Mouse (Mus musculus): Measurements from ENCODE around the gene Arhgap24. TPM values are rescaled to one million over a fixed set of nuclear protein-coding genes. Genes with fewer than 3 reads are reported as not detected.

Gene Arhgap24
- polyA plus RNA-seq, 1 experiment from 2014 or later, result 13.0 TPM

DNA sequence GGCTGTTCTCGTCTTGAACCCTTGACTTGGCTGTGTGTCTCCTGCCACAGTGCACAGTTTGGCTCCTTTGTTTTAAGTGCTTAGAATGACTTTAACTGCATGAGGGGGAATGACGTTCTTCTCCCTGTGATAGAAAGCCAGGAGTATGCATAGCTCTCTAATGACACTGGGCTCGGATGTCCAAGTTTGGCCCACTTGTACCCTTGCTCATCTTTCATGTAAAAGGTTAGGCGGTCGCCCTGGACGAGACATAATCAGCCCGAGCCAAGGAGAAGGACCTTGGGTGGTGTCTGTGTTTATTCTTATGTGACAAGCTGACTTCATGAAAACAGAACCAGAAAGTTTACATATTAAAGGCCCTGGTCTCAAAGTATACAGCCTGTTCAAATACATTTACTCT lies 289.4 kb downstream of the Arhgap24 start:
- DNase-seq (ENCODE audit: low spot score), result no peak
- Histone ChIP-seq H3K9ac (ENCODE audit: low read length) (no peak overlapping the region), H3K36me3 (ENCODE audit: control insufficient read depth, insufficient read depth, low read length) (no peaks in the 10 kb centered on the region), H3K4me3 (ENCODE audit: low read depth, low read length) (no peak overlapping the region), H3K4me2 (ENCODE audit: low read depth, severe bottlenecking) (no peak overlapping the region), H3K9me3 (ENCODE audit: control insufficient read depth, low read length) (no peaks in the 10 kb centered on the region), H3K27ac (replicated peaks; ENCODE audit: low read depth, low read length) (no peak overlapping the region), H3K27me3 (ENCODE audit: control insufficient read depth, insufficient read depth, low read length) (no peaks in the 10 kb centered on the region), H3K4me1 (ENCODE audit: control insufficient read depth, insufficient read depth, low read length) (peaks cover 18% of the 10 kb centered on the region; the same call in 1 of the 2 replicates)
- WGBS, result 81% methylated on average over 7 of the region's 7 CpGs
- ATAC-seq (ENCODE audit: insufficient number of reproducible peaks, low FRiP score, low TSS enrichment, low read depth), result no peak

DNA sequence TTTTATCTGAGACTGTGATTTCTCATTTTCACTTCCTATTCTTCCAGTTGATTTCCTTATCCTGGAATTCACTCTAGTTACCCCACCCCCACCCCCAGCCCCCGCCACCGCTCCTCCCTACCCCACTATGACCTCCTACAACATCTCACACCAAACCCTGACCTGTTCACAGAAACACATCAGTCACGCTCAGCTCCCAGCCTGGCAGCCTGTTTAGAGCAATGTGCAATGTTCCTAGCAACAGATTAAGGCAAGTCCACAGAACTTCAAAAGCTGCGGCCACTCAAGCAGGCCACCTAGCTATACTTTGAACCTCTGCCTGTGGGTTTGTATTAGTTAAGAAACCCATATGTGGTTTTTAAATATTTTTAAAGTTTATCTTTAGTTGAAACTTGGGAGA lies 293.3 kb downstream of the Arhgap24 start:
- ATAC-seq (ENCODE audit: insufficient number of reproducible peaks, low FRiP score, low TSS enrichment, low read depth), result no peak
- WGBS, result 16% methylated on average over 4 of the region's 4 CpGs

DNA sequence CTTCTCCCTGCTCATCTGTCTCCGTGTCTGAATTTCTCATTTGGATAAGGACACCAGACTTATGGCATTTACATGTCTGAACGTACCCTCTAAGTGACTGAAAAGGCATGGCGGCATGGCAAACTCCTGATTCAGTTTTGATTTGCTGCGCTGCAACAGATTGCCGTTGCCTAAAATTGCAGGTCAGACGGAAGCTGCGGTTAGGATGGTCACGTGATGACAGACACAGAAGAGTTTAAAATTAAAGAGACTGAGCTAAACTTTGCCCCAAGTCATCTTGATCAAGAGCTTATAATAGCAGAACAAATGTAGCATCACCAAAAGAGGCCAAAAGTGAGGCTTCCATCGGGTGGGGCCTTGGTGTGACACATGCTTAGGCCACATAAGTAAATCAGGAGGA lies 296.1 kb downstream of the Arhgap24 start:
- Histone ChIP-seq H3K4me3 (ENCODE audit: low read depth, low read length) (no peak overlapping the region), H3K9me3 (ENCODE audit: control insufficient read depth, low read length) (no peaks in the 10 kb centered on the region)

More for the DNA sequence above, 293.3 kb downstream of the Arhgap24 start:
- H3K4me1 ChIP-seq (ENCODE audit: control insufficient read depth, insufficient read depth, low read length), result peaks cover 13% of the 10 kb centered on the region; the same call in 1 of the 2 replicates
- H3K9me3 ChIP-seq (ENCODE audit: control insufficient read depth, low read length), result no peaks in the 10 kb centered on the region
- DNase-seq (ENCODE audit: low spot score), result no peak
- H3K27me3 ChIP-seq (ENCODE audit: control insufficient read depth, insufficient read depth, low read length), result no peaks in the 10 kb centered on the region
- H3K27ac ChIP-seq (replicated peaks; ENCODE audit: low read depth, low read length), result no peak overlapping the region
- no peak overlapping the region for H3K4me2 ChIP-seq (ENCODE audit: low read depth, severe bottlenecking)
- no peak overlapping the region for H3K9ac ChIP-seq (ENCODE audit: low read length)
- no peak overlapping the region for H3K4me3 ChIP-seq (ENCODE audit: low read depth, low read length)
- H3K36me3 ChIP-seq (ENCODE audit: control insufficient read depth, insufficient read depth, low read length), result no peaks in the 10 kb centered on the region

DNA sequence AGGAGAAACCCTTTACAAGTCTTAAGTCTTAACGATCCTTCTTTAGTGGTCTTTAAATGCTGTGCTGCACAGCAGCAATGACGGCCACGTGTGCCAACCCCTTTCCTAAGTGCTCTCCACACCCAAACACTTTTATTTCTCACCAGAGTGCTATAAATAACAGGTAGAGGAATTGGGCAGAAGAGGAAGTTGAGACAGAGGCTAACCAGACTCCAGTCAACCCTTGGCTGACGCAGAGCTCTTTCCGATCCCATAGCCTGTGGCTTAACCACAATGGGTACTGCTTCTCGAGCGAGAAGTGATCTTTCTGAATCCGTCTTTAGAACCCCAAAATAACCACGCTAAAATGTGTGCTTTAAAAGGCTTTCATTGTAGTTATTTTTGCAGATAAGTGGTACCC lies 296.7 kb downstream of the Arhgap24 start:
- H3K9me3 ChIP-seq (ENCODE audit: control insufficient read depth, low read length), result no peaks in the 10 kb centered on the region
- no peaks in the 10 kb centered on the region for H3K27me3 ChIP-seq (ENCODE audit: control insufficient read depth, insufficient read depth, low read length)
- no peak overlapping the region for H3K4me3 ChIP-seq (ENCODE audit: low read depth, low read length)
- peaks cover 13% of the 10 kb centered on the region; the same call in 1 of the 2 replicates for H3K4me1 ChIP-seq (ENCODE audit: control insufficient read depth, insufficient read depth, low read length)
- no peak overlapping the region for H3K4me2 ChIP-seq (ENCODE audit: low read depth, severe bottlenecking)
- H3K9ac ChIP-seq (ENCODE audit: low read length), result no peak overlapping the region
- no peak for DNase-seq (ENCODE audit: low spot score)
- ATAC-seq (ENCODE audit: insufficient number of reproducible peaks, low FRiP score, low TSS enrichment, low read depth), result no peak
- 48% methylated on average over 9 of the region's 9 CpGs for WGBS
- no peaks in the 10 kb centered on the region for H3K36me3 ChIP-seq (ENCODE audit: control insufficient read depth, insufficient read depth, low read length)
- H3K27ac ChIP-seq (replicated peaks; ENCODE audit: low read depth, low read length), result no peak overlapping the region

More for the DNA sequence above, 296.1 kb downstream of the Arhgap24 start:
- Histone ChIP-seq H3K4me2 (ENCODE audit: low read depth, severe bottlenecking) (no peak overlapping the region), H3K4me1 (ENCODE audit: control insufficient read depth, insufficient read depth, low read length) (peaks cover 13% of the 10 kb centered on the region; the same call in 1 of the 2 replicates), H3K27me3 (ENCODE audit: control insufficient read depth, insufficient read depth, low read length) (no peaks in the 10 kb centered on the region), H3K9ac (ENCODE audit: low read length) (no peak overlapping the region), H3K36me3 (ENCODE audit: control insufficient read depth, insufficient read depth, low read length) (no peaks in the 10 kb centered on the region), H3K27ac (replicated peaks; ENCODE audit: low read depth, low read length) (no peak overlapping the region)
- WGBS, result 92% methylated on average over 9 of the region's 9 CpGs
- ATAC-seq (ENCODE audit: insufficient number of reproducible peaks, low FRiP score, low TSS enrichment, low read depth) (no peak), DNase-seq (ENCODE audit: low spot score) (no peak)

DNA sequence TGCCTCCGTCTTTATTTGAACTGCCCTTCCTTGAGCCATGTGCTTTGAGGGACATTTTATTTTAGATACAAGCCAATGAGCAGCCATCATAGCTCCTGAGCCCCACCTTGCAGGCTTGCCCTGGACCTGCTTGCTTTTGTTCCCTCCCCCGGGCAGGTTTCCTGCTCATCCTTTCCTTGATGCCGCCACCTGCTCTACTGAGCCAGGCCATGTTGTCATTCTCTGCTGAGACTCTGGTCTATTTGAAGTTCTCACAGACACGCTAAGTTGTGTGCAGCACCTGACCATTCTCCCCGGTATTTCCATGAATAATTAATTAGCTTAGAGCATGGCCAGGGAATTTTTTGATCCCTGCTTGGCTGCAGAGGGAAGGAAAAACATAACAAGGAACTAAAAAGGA lies 297.1 kb downstream of the Arhgap24 start:
- Histone ChIP-seq H3K4me1 (ENCODE audit: control insufficient read depth, insufficient read depth, low read length) (peaks cover 13% of the 10 kb centered on the region; the same call in 1 of the 2 replicates), H3K9me3 (ENCODE audit: control insufficient read depth, low read length) (no peaks in the 10 kb centered on the region), H3K27ac (replicated peaks; ENCODE audit: low read depth, low read length) (no peak overlapping the region), H3K36me3 (ENCODE audit: control insufficient read depth, insufficient read depth, low read length) (no peaks in the 10 kb centered on the region), H3K4me2 (ENCODE audit: low read depth, severe bottlenecking) (no peak overlapping the region), H3K27me3 (ENCODE audit: control insufficient read depth, insufficient read depth, low read length) (no peaks in the 10 kb centered on the region), H3K9ac (ENCODE audit: low read length) (no peak overlapping the region), H3K4me3 (ENCODE audit: low read depth, low read length) (no peak overlapping the region)
- WGBS, result 73% methylated on average over 5 of the region's 5 CpGs
- ATAC-seq (ENCODE audit: insufficient number of reproducible peaks, low FRiP score, low TSS enrichment, low read depth) (no peak), DNase-seq (ENCODE audit: low spot score) (no peak)

DNA sequence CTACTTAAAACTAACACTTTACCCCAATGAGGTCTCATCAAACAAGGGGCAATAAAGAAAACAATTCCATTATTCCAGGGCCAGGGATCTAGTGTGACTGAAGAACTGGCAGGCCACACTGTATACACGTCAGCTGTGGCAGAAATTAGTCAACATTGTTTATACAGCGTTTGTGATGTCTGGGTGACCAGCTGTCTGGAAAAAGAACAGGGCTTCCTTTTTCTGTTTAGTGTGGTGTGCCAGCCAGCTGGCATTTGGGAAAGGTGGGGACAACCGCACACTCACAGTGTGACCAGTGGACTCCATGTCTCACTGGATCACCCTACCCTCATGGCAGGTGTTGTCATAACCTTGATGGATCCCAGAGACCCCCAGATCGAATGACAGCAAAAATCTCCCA lies 302.4 kb downstream of the Arhgap24 start:
- Histone ChIP-seq H3K27ac (replicated peaks; ENCODE audit: low read depth, low read length) (no peak overlapping the region), H3K4me2 (ENCODE audit: low read depth, severe bottlenecking) (no peak overlapping the region), H3K36me3 (ENCODE audit: control insufficient read depth, insufficient read depth, low read length) (no peaks in the 10 kb centered on the region), H3K9me3 (ENCODE audit: control insufficient read depth, low read length) (no peaks in the 10 kb centered on the region), H3K4me1 (ENCODE audit: control insufficient read depth, insufficient read depth, low read length) (no peaks in the 10 kb centered on the region), H3K27me3 (ENCODE audit: control insufficient read depth, insufficient read depth, low read length) (no peaks in the 10 kb centered on the region), H3K4me3 (ENCODE audit: low read depth, low read length) (no peak overlapping the region), H3K9ac (ENCODE audit: low read length) (no peak overlapping the region)
- DNase-seq (ENCODE audit: low spot score), result no peak
- WGBS, result 73% methylated on average over 4 of the region's 4 CpGs
- ATAC-seq (ENCODE audit: insufficient number of reproducible peaks, low FRiP score, low TSS enrichment, low read depth), result no peak

DNA sequence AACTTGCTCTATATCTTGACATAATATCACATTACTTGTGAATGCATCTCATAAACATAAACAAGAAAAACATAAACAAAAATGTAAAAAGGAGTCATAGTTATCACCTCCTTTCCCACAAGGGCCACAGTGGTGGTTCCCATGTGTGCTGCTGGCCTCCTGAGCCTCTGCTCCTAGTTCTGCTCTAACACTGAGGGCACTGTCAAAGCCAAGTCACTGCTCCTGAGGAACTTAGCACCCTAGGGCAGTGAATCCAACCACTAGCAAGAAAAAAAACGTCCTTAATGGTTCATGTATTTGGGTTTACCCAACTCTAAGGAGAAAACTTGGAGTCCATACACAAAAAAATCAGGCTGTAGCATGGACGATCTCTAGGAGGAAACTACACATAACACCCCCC lies 304.9 kb downstream of the Arhgap24 start:
- no peak overlapping the region for H3K4me2 ChIP-seq (ENCODE audit: low read depth, severe bottlenecking)
- H3K9ac ChIP-seq (ENCODE audit: low read length), result no peak overlapping the region
- no peak overlapping the region for H3K4me3 ChIP-seq (ENCODE audit: low read depth, low read length)
- no peak for ATAC-seq (ENCODE audit: insufficient number of reproducible peaks, low FRiP score, low TSS enrichment, low read depth)
- peaks cover 6% of the 10 kb centered on the region for H3K4me1 ChIP-seq (ENCODE audit: control insufficient read depth, insufficient read depth, low read length)
- no peaks in the 10 kb centered on the region for H3K9me3 ChIP-seq (ENCODE audit: control insufficient read depth, low read length)
- no peaks in the 10 kb centered on the region for H3K36me3 ChIP-seq (ENCODE audit: control insufficient read depth, insufficient read depth, low read length)
- H3K27me3 ChIP-seq (ENCODE audit: control insufficient read depth, insufficient read depth, low read length), result no peaks in the 10 kb centered on the region
- WGBS, result 77% methylated on average over 2 of the region's 2 CpGs
- no peak overlapping the region for H3K27ac ChIP-seq (replicated peaks; ENCODE audit: low read depth, low read length)
- DNase-seq (ENCODE audit: low spot score), result no peak

DNA sequence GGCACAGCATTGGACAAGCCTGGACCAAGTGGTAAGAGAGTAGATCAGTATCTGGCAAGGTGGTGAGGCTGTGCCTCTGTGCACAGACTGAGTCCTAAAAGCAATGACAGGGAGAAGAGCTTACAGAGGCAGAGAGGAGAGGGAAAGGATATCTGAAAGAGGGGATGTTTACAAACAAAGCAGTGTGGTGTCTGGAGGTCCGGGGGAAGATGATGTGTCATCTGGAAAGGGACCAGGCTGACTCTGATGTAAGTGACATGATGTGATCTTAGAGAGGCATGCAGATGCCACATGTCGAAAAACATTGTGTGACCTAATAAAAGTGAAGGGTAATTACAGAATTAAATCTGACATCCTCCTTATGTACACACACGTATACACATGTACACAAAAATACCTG lies 307.2 kb downstream of the Arhgap24 start:
- H3K27ac ChIP-seq (replicated peaks; ENCODE audit: low read depth, low read length), result no peak overlapping the region
- H3K9me3 ChIP-seq (ENCODE audit: control insufficient read depth, low read length), result no peaks in the 10 kb centered on the region
- WGBS, result 61% methylated on average over 3 of the region's 3 CpGs

DNA sequence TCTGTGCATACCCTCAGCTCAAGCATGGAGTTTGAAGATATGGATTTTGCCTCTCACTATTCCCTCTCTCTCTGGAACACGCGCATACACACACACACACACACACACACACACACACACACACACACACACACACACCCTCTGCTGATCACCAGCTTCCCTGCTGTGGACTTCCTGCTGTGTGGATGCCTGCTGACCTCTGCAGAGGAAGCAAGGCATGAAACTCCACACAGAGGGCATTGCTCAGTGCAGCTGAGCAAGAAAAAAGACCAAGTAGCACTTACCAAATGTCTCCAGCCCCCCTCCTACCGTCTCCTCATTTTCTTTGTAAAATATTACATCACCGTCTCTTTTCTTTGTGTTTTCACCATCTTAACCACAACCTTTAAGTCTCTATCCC lies 310.1 kb downstream of the Arhgap24 start:
- WGBS, result 41% methylated on average over 4 of the region's 4 CpGs

More for the DNA sequence above, 307.2 kb downstream of the Arhgap24 start:
- no peak overlapping the region for H3K9ac ChIP-seq (ENCODE audit: low read length)
- H3K4me3 ChIP-seq (ENCODE audit: low read depth, low read length), result no peak overlapping the region
- H3K27me3 ChIP-seq (ENCODE audit: control insufficient read depth, insufficient read depth, low read length), result no peaks in the 10 kb centered on the region
- no peak for ATAC-seq (ENCODE audit: insufficient number of reproducible peaks, low FRiP score, low TSS enrichment, low read depth)
- H3K36me3 ChIP-seq (ENCODE audit: control insufficient read depth, insufficient read depth, low read length), result no peaks in the 10 kb centered on the region
- H3K4me2 ChIP-seq (ENCODE audit: low read depth, severe bottlenecking), result no peak overlapping the region
- peaks cover 6% of the 10 kb centered on the region for H3K4me1 ChIP-seq (ENCODE audit: control insufficient read depth, insufficient read depth, low read length)
- DNase-seq (ENCODE audit: low spot score), result no peak

More for the DNA sequence above, 310.1 kb downstream of the Arhgap24 start:
- H3K4me3 ChIP-seq (ENCODE audit: low read depth, low read length), result no peak overlapping the region
- H3K9me3 ChIP-seq (ENCODE audit: control insufficient read depth, low read length), result no peaks in the 10 kb centered on the region
- ATAC-seq (ENCODE audit: insufficient number of reproducible peaks, low FRiP score, low TSS enrichment, low read depth) (no peak), DNase-seq (ENCODE audit: low spot score) (no peak)
- no peak overlapping the region for H3K9ac ChIP-seq (ENCODE audit: low read length)
- H3K4me1 ChIP-seq (ENCODE audit: control insufficient read depth, insufficient read depth, low read length), result peaks cover 6% of the 10 kb centered on the region
- H3K4me2 ChIP-seq (ENCODE audit: low read depth, severe bottlenecking), result no peak overlapping the region
- no peaks in the 10 kb centered on the region for H3K36me3 ChIP-seq (ENCODE audit: control insufficient read depth, insufficient read depth, low read length)
- H3K27me3 ChIP-seq (ENCODE audit: control insufficient read depth, insufficient read depth, low read length), result no peaks in the 10 kb centered on the region
- H3K27ac ChIP-seq (replicated peaks; ENCODE audit: low read depth, low read length), result no peak overlapping the region
